Mouse (Mus musculus) left cerebral cortex, postnatal 4 days (tissue): ENCODE data around the gene Thsd1. TPM values are rescaled to one million over a fixed set of nuclear protein-coding genes. Genes with fewer than 3 reads are reported as not detected.
A peak's percentile ranks its signal among the peaks of the same experiment; 100 is the strongest.

Source experiments
- DNase-seq: peaks from one replicate; pipeline ENCODE4 v3.0.0-alpha.2; 2022
- intact Hi-C: fragments of 180-260 bp; cut with DNase I; formaldehyde crosslinking; loops from one replicate; pipeline ENCODE4 v1.15.1; 2025
- total RNA-seq, 2 experiments: library from RNA; stranded (reverse); gene quantifications; 2 replicates each; pipeline ENCODE4 v1.2.3; 2021

Gene Thsd1
- total RNA-seq, result 1 to 10 TPM; 5.5 to 6.6 TPM

DNA sequence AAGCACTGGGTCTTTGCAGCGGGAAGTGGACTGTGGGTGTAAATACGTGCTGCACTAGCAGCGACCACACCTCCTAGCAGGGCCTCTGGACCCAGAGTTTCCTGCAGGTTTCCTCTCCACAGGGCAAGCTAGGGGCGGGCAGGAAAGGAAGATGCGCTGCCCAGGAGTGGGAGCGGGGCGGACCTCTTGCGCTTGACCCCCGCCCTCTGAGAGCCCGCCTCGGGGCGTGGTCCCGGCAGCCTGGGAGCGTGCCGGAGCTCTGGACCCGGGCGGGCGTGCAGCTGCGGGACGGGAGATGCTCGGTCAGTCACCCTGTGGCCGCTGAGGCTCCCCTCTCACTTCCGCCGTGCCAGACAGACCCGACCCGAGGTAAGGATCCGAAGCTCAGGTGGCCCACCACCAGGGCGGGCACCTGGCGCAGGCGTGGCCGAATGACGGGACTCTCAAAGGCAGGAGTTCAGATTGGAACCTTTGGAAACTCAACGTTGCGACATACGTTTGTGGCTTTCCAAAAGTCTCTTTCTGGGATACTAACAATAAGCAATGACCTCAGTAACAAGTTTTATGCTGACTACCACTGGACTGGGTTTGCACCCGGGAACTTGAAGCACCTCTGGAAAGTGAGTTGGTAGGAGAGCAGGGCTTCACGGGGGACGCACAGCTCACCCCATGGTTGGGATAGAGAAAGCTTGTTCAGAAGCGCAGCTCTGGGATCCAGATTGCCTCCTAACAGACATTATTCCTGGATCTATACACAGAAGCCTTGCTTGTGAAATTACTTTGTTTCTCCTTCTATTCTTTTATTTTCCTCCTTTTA lies at the start of gene Thsd1:
Thsd1 (plus strand) TSS at position 253 of the 817 bp plus-strand sequence.
- peak; percentile 27 for DNase-seq
- intact Hi-C loops, result no loop called here

DNA sequence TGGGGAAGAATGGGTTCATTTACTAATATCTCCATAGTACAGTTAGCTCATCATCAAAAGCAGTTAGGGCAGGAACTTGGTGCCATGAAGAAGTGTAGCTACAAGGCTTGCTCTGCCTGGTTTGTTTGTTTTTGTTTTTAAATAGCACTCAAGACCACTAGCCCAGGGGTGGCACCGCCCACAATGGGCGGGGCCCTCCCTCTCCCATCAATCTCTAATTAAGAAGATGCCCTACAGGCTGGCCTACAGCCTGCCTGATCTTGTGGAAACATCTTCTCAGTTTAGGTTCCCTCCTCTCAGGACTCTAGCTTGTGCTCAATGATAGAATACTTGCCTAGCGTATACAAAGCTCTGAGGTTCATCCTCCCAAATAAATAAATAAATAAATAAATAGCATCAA lies 42.2 kb upstream of the Thsd1 start:
- intact Hi-C loops, result no loop called here
- peak; percentile 53 for DNase-seq

DNA sequence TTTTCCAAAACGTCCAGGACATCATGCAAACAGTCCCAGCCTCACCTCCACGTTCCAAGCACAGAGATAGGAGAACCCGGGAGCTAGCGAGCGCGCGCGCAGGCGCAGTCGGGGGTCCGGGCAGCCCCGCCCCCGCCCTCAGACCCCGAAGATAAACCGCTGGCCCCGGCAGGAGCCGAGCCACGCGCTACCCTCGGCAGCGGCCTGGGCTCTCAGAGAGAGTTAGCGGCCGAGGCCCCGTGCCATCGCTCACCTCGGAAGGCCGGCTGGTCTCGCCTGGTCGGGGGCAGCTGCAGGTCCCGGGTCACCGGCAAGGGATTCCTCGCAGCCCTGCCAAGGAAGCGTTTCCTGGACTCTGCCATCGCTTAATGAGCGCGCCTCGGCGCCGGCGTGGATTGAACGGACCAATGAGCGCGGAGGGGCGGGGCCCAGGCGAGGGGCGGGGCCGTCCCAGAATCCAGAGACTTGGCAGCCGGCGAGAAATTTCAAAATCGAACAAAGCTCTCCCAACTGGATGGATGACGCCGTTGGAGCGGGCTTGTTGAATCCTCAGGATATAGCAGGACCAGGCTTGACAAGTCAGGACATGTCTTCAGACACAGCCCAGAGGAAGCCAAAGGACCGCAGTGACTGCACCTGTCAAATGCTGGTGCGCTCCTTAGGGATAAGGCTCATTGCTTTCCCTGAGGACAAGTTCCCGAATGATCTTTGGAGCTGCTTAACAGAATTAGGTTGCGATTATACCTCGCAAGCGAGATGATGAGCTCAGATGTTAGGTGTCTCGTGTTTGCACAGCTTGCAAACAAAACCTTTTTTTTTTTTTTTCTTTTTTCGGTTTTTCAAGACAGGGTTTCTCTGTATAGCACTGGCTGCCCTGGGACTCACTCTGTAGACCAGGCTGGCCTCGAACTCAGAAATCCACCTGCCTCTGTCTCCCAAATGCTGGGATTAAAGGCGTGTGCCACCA lies 41.4 kb upstream of the Thsd1 start, which contains the start of gene Ckap2:
Ckap2 (minus strand) TSS at position 389 of the 967 bp plus-strand sequence.
- intact Hi-C loops, result no loop called here
- DNase-seq, result peak; percentile 95

DNA sequence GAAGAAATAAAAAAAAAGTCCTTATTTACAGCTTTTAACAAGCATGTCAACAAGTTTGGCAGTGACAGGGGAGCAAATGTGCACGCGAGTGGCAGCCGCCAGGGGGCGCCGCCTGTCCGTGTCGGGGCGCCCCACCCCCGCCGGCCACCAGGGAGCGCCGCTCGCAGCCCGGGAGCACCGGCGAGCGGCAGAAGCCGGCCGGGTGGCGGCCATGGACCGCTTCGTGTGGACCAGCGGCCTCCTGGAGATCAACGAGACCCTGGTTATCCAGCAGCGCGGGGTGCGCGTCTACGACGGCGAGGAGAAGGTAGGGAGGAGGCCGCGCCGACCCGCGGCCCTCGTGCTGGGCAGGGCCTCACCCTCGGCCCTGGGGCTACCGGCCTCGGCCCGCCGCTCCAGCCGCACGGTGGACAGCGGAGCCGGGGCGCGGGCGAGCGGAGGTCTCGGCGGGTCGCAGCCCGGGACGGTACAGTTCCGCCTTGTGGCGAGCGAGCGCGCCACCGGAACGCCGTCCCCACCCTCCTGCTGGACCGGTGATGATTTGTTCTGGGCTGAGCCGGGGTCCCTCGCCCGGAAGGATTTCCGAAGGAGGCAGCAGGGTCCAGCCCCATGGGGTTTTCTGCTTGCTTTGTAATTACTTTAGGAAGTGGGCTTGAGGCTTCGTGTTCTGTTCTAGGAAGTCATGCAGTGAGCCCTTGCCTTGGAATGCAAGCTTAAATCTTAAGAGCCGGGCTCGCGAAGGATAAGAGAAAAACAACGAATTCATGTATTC lies 34.3 kb upstream of the Thsd1 start, which contains the start of gene Vps36:
Vps36 (plus strand) TSS at position 150 of the 772 bp plus-strand sequence.
- intact Hi-C loops, result loop anchor here (5.0 to 10.0 kb wide), 2 partner anchors 182 to 209 kb away; no protein-coding TSS in a partner anchor
- DNase-seq, result peak; percentile 91

DNA sequence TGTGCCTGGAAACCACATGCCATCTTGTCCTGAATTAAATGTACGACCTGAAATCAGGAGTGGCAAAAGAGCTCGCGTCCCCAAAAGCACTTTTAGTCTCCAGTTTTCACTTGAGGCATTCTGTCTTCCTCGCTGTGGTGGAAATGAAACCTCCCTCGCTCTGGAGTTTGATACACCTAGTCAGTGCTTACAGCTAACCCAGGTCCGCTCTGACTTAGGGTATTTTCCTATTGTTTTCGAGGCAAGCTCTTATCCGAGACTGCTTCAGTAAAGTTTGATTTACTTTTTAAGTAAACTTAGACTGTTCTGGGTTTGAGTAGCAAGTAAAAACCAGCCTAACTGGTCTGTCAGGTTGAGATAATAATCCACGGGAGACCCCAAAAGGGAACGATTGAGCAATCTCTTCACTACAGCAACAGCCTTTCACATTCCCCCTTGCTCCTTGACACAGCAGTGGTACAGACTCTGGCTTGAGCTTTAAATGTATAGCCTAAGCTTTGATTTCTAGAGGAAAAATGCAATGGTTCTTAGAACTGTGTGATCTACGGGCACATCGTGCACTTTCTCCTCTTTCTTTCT lies 33.6 kb upstream of the Thsd1 start:
- DNase-seq, result no peak
- intact Hi-C loops, result loop anchor here (5.0 to 10.0 kb wide), 2 partner anchors 181 to 209 kb away; no protein-coding TSS in a partner anchor

DNA sequence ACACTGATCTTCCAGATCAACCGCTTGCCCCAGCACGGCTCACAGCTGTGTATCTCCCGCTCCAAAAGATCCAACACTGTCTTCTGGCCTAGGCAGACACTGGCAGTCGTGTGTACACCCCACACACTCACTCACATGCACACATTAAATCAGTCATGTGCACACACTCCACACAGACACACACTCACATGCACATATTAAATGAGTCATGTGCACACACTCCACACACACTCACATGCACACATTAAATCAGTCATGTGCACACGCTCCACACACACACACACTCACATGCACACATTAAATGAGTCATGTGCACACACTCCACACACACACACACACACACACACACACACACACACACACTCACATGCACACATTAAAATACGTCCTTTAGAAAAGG lies 29.2 kb upstream of the Thsd1 start:
- intact Hi-C loops, result loop anchor here (10.0 kb wide), 1 partner anchor 177 kb away; no protein-coding TSS in a partner anchor
- DNase-seq, result no peak

DNA sequence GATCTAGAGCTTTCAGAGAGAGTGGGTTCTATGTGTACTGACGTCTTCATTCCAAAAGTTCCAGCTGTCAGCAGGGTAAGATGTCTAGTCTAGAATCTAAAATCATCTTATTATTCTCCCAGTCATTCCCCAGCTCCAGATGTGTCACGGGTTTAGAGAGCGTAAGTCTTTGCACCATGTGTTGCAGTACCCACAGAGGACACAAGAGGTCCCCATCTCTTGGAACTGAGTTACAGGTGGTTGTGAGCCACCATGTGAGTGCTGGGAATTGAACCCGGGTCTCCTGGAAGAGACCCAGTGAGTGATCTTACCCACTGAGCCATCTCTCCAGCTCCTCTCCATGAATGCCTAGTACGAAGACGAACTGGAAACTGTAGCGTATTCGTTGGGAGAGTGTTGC lies 27.6 kb upstream of the Thsd1 start:
- intact Hi-C loops, result loop anchor here (10.0 kb wide), 1 partner anchor 175 kb away; no protein-coding TSS in a partner anchor
- no peak for DNase-seq

DNA sequence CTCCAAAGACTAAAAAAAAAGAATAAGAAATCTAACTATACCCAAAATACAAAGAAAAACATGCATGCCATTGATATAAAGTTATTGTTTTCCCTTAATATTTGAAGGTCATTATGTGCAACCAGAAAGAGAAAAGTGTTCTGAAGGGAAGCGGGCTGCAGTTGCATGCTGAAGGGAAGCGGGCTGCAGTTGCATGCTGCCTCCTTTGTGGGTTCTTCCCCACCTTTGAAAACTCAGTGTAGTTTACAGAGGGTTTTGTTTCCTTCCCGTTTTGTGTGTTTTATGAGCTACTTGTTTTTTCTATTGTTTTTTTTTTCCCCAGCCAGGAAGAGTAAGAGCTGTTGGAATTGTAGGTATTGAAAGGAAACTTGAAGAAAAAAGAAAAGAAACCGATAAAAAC lies 19.6 kb upstream of the Thsd1 start:
- intact Hi-C loops, result no loop called here
- no peak for DNase-seq

DNA sequence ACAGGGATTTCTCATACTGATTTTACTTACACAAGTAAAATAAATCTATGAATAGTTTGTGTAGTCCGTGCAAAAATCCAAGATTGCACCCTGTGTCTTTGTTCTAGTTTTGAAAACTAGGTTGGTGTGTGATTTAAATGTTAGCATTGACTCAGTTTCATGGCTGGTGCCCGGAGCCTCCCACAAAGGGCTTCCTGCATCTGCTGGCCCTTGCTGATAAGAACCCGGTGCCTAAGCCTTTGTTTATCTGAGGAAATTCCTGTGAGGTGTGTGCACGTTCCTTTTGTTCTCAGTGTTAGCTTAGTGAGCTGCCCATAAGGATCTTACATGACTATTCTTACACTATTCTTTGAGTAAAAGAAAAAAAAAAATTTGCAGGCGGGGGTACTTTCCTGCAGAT lies 18.1 kb upstream of the Thsd1 start:
- DNase-seq, result no peak
- intact Hi-C loops, result no loop called here

DNA sequence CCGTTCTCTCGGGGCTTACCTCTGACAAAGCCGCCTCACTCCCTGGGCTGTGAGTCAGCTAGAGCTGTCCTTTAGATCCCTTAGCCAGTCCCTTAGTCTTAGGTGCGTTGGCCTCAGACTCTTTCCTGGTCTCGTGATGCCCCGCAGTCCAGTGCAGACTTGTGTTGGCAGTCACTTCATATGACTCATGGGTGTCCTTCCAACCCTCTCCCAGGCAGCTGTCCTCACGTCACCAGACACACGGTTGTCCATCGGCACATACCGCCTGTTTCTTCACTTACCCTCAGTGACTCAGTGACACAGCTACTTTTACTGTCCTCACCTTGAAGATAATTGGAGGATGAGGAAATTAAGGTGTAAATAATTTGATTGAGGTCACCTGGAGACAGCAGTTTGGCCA lies 12.3 kb upstream of the Thsd1 start:
- DNase-seq, result no peak
- intact Hi-C loops, result no loop called here

DNA sequence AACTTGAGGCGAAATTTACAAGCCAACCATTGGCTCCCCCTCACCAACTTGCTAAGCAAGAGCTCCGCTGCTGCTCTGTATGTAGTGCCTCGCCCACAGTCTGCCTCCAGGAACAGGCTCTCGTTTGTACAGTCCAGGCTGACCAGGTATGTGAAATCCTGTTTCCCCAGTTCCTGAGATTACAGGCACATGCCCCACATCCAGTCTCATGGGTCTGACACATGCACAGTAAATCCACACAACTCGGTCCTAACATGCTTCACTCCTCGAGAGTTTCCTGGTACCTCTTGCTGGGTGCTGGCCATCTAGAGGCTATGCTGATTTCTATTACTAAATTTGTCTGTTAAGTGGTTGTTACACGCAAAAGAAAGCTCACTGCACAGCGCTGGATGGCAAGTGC lies 752 bp upstream of the Thsd1 start:
- DNase-seq, result no peak
- intact Hi-C loops, result no loop called here

DNA sequence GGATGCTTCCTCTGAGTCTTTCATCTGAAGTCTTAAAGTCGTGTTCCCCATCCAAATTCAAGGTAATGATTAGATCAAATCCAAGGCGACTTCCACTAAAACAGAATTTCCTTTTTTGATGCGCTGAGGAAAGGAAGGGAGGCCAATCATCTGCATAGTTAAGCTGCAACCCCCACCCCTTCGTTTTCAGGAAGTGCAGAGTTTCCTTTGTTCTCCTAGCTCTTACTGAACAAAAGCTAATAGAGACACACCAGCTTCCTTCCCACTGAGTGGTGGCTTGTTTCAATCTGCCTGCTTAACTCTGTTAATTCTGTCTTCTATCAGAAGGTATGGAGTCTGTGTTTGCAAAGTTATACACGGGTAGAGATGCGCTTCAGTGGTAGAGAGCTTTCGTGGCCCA lies 1.5 kb downstream of the Thsd1 start:
- intact Hi-C loops, result no loop called here
- no peak for DNase-seq

DNA sequence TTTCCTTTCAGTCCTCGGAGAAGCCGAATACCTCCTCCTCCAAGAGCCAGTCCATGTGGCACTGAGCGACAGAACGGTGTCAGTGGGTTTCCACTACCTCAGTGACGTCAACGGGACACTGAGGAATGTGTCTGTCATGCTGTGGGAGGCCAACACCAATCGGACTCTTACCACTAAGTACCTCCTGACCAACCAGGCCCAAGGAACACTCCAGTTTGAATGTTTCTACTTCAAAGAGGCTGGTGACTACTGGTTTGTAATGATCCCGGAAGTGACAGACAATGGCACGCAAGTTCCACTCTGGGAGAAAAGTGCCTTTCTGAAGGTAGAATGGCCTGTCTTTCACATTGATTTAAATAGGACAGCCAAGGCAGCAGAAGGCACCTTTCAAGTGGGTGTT lies 15.9 kb downstream of the Thsd1 start:
- DNase-seq, result no peak
- intact Hi-C loops, result no loop called here

DNA sequence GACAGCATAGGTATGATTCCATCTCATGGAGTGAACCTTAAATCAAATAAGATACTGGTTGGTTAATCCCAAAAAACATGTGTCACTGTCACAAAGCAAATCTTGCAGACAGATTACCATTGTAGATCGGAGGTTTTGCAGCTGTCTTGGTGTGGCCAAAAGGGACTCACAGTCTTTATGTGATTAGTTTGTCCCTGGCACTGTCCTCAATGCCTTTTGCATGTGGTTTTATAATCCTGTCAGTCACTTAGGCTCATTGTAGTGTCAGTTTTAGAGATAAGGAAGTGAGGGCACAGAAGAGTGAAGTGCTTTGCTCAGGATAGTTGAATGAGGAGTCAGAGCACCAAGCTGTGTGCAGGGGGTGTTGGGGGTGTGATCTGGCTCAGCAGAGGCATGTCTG lies 18.6 kb downstream of the Thsd1 start:
- no peak for DNase-seq
- intact Hi-C loops, result no loop called here

DNA sequence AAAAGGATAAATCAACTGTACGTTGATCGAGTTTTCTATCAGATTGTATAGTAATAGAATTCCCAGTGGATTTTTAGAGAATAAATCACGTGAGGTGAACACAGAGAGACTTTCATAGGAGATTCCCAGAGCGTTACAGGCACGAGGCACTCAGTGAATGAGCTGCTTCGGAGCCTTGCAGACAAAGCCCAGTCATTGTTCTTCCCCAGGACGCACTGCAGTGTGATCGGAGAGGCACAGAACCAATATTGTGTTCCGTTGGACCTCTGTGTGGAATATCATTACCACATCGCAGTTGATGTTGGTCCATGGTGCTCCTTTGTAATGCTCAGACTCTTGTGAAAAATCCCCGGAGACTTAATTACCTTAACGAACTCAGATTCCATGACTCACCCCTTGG lies 20.8 kb downstream of the Thsd1 start:
- DNase-seq, result no peak
- intact Hi-C loops, result no loop called here

DNA sequence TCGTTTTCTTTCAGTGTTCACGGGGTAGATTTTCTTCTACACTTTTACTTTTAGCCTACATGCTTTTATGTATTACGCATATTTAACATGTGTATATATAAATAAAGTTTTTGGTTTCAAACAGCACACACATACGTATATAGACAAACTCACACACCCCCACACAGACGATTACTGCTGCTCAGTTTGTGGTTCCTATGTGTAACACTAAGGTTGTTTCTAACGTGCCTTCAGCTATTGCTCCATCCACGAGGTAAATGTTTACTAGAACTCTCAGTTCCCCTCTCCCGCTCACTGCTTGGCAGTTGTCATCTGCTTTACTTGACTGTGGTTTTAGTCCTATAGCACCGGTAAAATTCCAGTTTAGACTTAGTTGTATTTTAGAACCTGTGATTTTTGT lies 22.0 kb downstream of the Thsd1 start:
- intact Hi-C loops, result no loop called here

DNA sequence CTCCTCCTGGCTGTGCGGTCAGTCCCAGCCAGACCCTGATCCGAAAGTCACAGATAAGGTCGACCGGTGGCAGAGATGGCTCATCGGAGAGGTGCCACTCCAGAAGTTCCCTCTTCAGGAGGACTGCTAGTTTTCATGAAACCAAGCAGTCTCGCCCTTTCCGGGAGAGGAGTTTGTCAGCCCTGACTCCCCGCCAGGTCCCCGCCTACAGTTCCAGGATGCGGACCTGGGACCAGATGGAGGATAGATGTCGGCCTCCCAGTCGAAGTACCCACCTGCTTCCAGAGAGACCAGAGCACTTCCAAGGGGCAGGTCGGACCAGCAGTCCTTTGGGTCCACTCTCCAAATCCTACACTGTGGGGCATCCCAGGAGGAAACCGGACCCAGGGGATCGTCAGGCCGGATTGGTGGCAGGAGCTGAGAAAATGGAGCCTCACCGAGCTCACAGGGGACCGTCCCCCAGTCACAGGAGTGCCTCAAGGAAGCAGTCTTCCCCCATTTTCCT lies 31.9 kb downstream of the Thsd1 start:
- DNase-seq, result no peak
- intact Hi-C loops, result no loop called here

More for the DNA sequence above, 22.0 kb downstream of the Thsd1 start:
- no peak for DNase-seq

DNA sequence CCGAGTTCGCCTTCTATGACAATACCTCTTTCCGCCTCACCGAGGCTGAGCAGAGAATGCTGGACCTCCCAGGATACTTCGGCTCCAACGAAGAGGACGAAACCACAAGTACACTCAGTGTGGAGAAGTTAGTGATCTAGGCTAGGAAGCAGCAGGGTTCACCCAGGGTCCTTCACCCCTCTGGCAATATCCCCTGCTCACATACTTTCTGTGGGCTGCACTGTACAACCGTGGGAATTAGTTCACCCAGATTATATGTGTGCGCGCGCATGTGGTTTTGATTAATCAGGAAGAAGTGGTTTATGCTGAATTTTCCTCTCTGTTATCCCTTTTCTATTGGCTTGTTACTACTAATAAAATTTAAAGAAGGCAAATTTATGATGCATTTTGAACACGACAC lies 32.4 kb downstream of the Thsd1 start:
- intact Hi-C loops, result no loop called here
- no peak for DNase-seq

DNA sequence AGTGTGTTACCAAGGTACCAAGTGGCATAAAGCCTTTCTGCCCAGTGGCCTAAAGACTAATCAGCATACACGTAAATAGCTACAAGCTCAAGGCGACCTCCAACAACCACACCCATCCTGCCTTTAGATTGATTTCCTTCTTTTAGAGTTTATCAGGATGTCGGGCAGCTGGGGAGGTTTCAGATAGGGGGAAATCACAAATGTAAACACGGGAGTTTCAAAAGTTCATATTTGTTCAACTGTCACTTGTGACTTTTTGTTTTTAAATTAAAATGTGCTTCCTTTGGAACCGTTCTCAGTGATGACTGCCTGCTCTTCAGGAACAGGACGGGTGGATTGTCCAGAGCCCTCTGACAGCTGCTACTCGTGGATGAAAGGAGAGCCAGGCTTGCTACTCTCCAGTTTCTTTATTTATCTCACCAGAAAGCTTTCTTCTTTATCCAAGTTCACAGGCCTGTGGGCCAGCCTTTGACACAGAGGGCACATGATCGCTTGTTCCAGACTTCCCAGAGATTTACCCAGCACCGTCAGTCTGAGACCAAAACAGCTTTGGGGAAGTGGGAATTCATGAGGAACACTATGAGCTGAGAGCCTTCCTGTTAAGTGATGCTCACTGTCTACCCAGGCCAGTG lies 33.1 kb downstream of the Thsd1 start:
- intact Hi-C loops, result no loop called here
- DNase-seq, result no peak
